Mouse (Mus musculus) erythroblast, embryonic 14.5 days (primary cell): ENCODE measurements around the gene Gtf2f1.

Experiments used
- GATA1 ChIP-seq: IDR thresholded peaks from 2 replicates; pipeline ENCODE4 v1.6.1; 2012; ENCODE audit warnings: low read length, inconsistent platforms, mixed read lengths
- TAL1 ChIP-seq: IDR thresholded peaks from 3 replicates; pipeline ENCODE4 v1.6.1; 2012; ENCODE audit warnings: low read length, inconsistent platforms, mixed read lengths

- TF ChIP-seq TAL1 (no peak), GATA1 (no peak)
Observed at GRCm38 (mm10) chr17:57003994-57004393, 7.1 kb downstream of the Gtf2f1 start.
